Mouse (Mus musculus) olfactory bulb, adult 2 months (tissue): Measurements from ENCODE around the gene Fgfr2.

Experiments used
- CTCF ChIP-seq: fragments of 200-500 bp; IDR thresholded peaks from 2 replicates; pipeline ENCODE4 v1.5.1; 2012; ENCODE audit warnings: low read depth, mild to moderate bottlenecking, low read length, moderate library complexity; ENCODE audit not compliant: insufficient read depth
- POLR2A ChIP-seq: fragments of 200-500 bp; IDR thresholded peaks from 2 replicates; pipeline ENCODE4 v1.6.1; 2012; ENCODE audit warnings: mild to moderate bottlenecking, low read depth, low read length, moderate library complexity; ENCODE audit not compliant: insufficient read depth

DNA sequence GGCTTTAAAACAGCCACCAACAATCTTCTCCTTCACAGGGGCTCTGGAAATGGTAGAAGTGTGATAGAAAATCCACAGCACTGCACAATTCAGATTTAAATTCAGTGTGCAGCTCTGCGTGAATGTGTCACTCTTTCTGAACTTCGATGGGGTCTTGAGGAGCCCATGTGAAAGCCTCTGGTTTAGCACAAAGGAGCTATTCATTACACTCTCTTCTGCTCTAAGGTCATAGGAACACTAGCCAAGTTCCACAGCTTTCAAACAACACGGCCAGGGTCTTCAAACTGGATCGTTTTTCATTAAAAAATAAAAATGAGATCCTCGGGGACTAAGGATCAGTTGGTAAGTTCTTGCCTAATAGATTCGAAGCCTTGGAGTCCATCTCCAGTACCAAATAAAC lies 549.9 kb downstream of the Fgfr2 start:
- TF ChIP-seq CTCF (no peak), POLR2A (no peak)
